Mouse (Mus musculus) embryonic facial prominence, embryonic 13.5 days (tissue): Measurements from ENCODE around the gene Olfr1535. TPM values are rescaled to one million over a fixed set of nuclear protein-coding genes. Genes with fewer than 3 reads are reported as not detected.

Source experiments
- ATAC-seq: fragments of 200-750 bp; cut with Nextera tagmentation; 2 replicates; pipeline ENCODE4 v1.8.0; 2017; ENCODE audit warnings: low read depth; ENCODE audit not compliant: insufficient number of reproducible peaks, insufficient read depth, low FRiP score, low TSS enrichment
- H3K27ac ChIP-seq: fragments of 300-500 bp; sonication (generic); 2 replicates; pipeline ENCODE4 v1.5.1; 2015; ENCODE audit warnings: moderate library complexity, mild to moderate bottlenecking, inconsistent platforms
- H3K27me3 ChIP-seq: fragments of 300-500 bp; sonication (generic); 2 replicates; pipeline ENCODE4 v1.6.1; 2015; ENCODE audit warnings: mild to moderate bottlenecking, inconsistent platforms
- H3K36me3 ChIP-seq: fragments of 300-500 bp; sonication (generic); 2 replicates; pipeline ENCODE4 v1.6.1; 2015; ENCODE audit warnings: mild to moderate bottlenecking, inconsistent platforms
- H3K4me1 ChIP-seq: fragments of 300-500 bp; sonication (generic); 2 replicates; pipeline ENCODE4 v1.6.1; 2015; ENCODE audit warnings: inconsistent platforms
- H3K4me2 ChIP-seq: fragments of 300-500 bp; sonication (generic); 2 replicates; pipeline ENCODE4 v1.6.1; 2015; ENCODE audit warnings: moderate library complexity, mild to moderate bottlenecking, inconsistent platforms
- H3K4me3 ChIP-seq: fragments of 300-500 bp; sonication (generic); 2 replicates; pipeline ENCODE4 v1.5.1; 2015; ENCODE audit warnings: mild to moderate bottlenecking, inconsistent platforms
- H3K9ac ChIP-seq: fragments of 300-500 bp; sonication (generic); 2 replicates; pipeline ENCODE4 v1.6.1; 2015; ENCODE audit warnings: mild to moderate bottlenecking, inconsistent platforms
- H3K9me3 ChIP-seq: fragments of 300-500 bp; sonication (generic); 2 replicates; pipeline ENCODE4 v1.6.1; 2016; ENCODE audit warnings: inconsistent platforms
- WGBS: fragments of 180-500 bp; shearing (Covaris S2); methylation state at CpG from one replicate; pipeline ENCODE4 v1.1.7; 2015; ENCODE audit warnings: mixed read lengths; 5-methylcytosine and 5-hydroxymethylcytosine counted together
- polyA plus RNA-seq: library from polyadenylated mRNA; unstranded; fragments of >200 nt; fragmentation: Nextera tagmentation; extraction: Ambion mirVana; gene quantifications from 2 replicates; pipeline ENCODE4 v1.2.1, GENCODE M21; 2015

Gene Olfr1535
- 0.08 TPM in 1 of 2 replicates, not detected in the other for polyA plus RNA-seq

- Histone ChIP-seq H3K27me3 (no peaks in the 10 kb centered on the region), H3K4me2 (no peak within 1 kb of the TSS), H3K27ac (no peak within 1 kb of the TSS), H3K9ac (no peak within 1 kb of the TSS), H3K36me3 (no peaks in the 10 kb centered on the region), H3K4me1 (no peaks in the 10 kb centered on the region), H3K4me3 (no peak within 1 kb of the TSS), H3K9me3 (no peaks in the 10 kb centered on the region)
- 64% methylated on average over 1 of the region's 1 CpGs for WGBS
- ATAC-seq: no peak
Observed at GRCm38 (mm10) chr13:21559793-21560192, at the start of gene Olfr1535. Gene Olfr1535, minus strand, starts transcription at chr13:21559893.

- no peaks in the 10 kb centered on the region for H3K36me3 ChIP-seq
- WGBS: 60% methylated on average over 2 of the region's 2 CpGs
- H3K27ac ChIP-seq: no peak overlapping the region
- peak; percentile 56; the same call in 1 of the 2 replicates for ATAC-seq
- no peaks in the 10 kb centered on the region for H3K27me3 ChIP-seq
- H3K9ac ChIP-seq: no peak overlapping the region
- no peaks in the 10 kb centered on the region for H3K4me1 ChIP-seq
- H3K4me2 ChIP-seq: no peak overlapping the region
- H3K9me3 ChIP-seq: no peaks in the 10 kb centered on the region
- no peak overlapping the region for H3K4me3 ChIP-seq
Observed at GRCm38 (mm10) chr13:21591618-21592017, 31.9 kb upstream of the Olfr1535 start.

GRCm38 (mm10) chr13:21581659-21582058, 22.0 kb upstream of the Olfr1535 start, which contains the start of gene Olfr1364:
Gene Olfr1364, minus strand, starts transcription at chr13:21581759.
- no peaks in the 10 kb centered on the region for H3K9me3 ChIP-seq
- H3K27me3 ChIP-seq: no peaks in the 10 kb centered on the region
- WGBS: 84% methylated on average over 2 of the region's 2 CpGs

GRCm38 (mm10) chr13:21550416-21551110, 9.1 kb downstream of the Olfr1535 start:
- WGBS: 64% methylated on average over 3 of the region's 3 CpGs
- H3K4me3 ChIP-seq: no peak overlapping the region
- H3K27ac ChIP-seq: no peak overlapping the region
- no peaks in the 10 kb centered on the region for H3K36me3 ChIP-seq
- no peaks in the 10 kb centered on the region for H3K4me1 ChIP-seq
- H3K27me3 ChIP-seq: no peaks in the 10 kb centered on the region
- no peak overlapping the region for H3K9ac ChIP-seq
- ATAC-seq: no peak
- no peaks in the 10 kb centered on the region for H3K9me3 ChIP-seq
- H3K4me2 ChIP-seq: no peak overlapping the region

More at GRCm38 (mm10) chr13:21581659-21582058, 22.0 kb upstream of the Olfr1535 start, which contains the start of gene Olfr1364:
- Histone ChIP-seq H3K9ac (no peak within 1 kb of the TSS), H3K4me3 (no peak within 1 kb of the TSS), H3K4me2 (no peak within 1 kb of the TSS), H3K36me3 (no peaks in the 10 kb centered on the region), H3K27ac (no peak within 1 kb of the TSS), H3K4me1 (no peaks in the 10 kb centered on the region)
- ATAC-seq: no peak

GRCm38 (mm10) chr13:21549487-21549886, 10.2 kb downstream of the Olfr1535 start:
- no peaks in the 10 kb centered on the region for H3K27me3 ChIP-seq
- ATAC-seq: no peak
- no peak overlapping the region for H3K4me3 ChIP-seq
- 83% methylated on average over 3 of the region's 3 CpGs for WGBS
- H3K36me3 ChIP-seq: no peaks in the 10 kb centered on the region
- no peak overlapping the region for H3K9ac ChIP-seq
- no peaks in the 10 kb centered on the region for H3K9me3 ChIP-seq
- no peak overlapping the region for H3K4me2 ChIP-seq
- H3K4me1 ChIP-seq: no peaks in the 10 kb centered on the region
- H3K27ac ChIP-seq: no peak overlapping the region

GRCm38 (mm10) chr13:21542708-21543107, 17.0 kb downstream of the Olfr1535 start, which contains the start of gene Olfr1366:
Gene Olfr1366, minus strand, starts transcription at chr13:21542808.
- ATAC-seq: no peak
- 63% methylated on average over 1 of the region's 1 CpGs for WGBS
- H3K27ac ChIP-seq: no peak within 1 kb of the TSS
- H3K4me2 ChIP-seq: no peak within 1 kb of the TSS
- no peak within 1 kb of the TSS for H3K4me3 ChIP-seq
- H3K36me3 ChIP-seq: no peaks in the 10 kb centered on the region
- no peaks in the 10 kb centered on the region for H3K9me3 ChIP-seq
- no peak within 1 kb of the TSS for H3K9ac ChIP-seq
- H3K27me3 ChIP-seq: no peaks in the 10 kb centered on the region
- H3K4me1 ChIP-seq: no peaks in the 10 kb centered on the region

- Histone ChIP-seq H3K4me3 (peak within 1 kb of the TSS; percentile 83), H3K36me3 (peaks cover 10% of the 10 kb centered on the region), H3K4me2 (peak within 1 kb of the TSS; percentile 72), H3K27ac (peak within 1 kb of the TSS; percentile 97), H3K9me3 (no peaks in the 10 kb centered on the region), H3K27me3 (no peaks in the 10 kb centered on the region; the same call in 1 of the 2 replicates), H3K4me1 (0 out of 2 replicates have a peak, but pooled peaks cover 6% of the 10 kb centered on the region), H3K9ac (peak within 1 kb of the TSS; percentile 98)
- ATAC-seq: peak; percentile 87; the same call in 1 of the 2 replicates
- WGBS: under 1% methylated on average over 39 of the region's 39 CpGs
Observed at GRCm38 (mm10) chr13:21530781-21531201, 28.9 kb downstream of the Olfr1535 start, which contains the start of gene Zkscan8. Gene Zkscan8, minus strand, starts transcription at chr13:21531120.

GRCm38 (mm10) chr13:21530136-21530535, 29.6 kb downstream of the Olfr1535 start:
- 0 out of 2 replicates have a peak, but pooled peaks cover 6% of the 10 kb centered on the region for H3K4me1 ChIP-seq
- H3K36me3 ChIP-seq: peaks cover 15% of the 10 kb centered on the region
- 49% methylated on average over 7 of the region's 7 CpGs for WGBS
- no peak overlapping the region for H3K27ac ChIP-seq
- 0 out of 2 replicates have a peak overlapping the region, but pooled peaks have one; percentile 27 for H3K9ac ChIP-seq
- peak overlapping the region; percentile 72 for H3K4me2 ChIP-seq
- ATAC-seq: no peak
- H3K9me3 ChIP-seq: no peaks in the 10 kb centered on the region
- H3K4me3 ChIP-seq: peak overlapping the region; percentile 83
- H3K27me3 ChIP-seq: no peaks in the 10 kb centered on the region; the same call in 1 of the 2 replicates

GRCm38 (mm10) chr13:21506221-21506649, 53.5 kb downstream of the Olfr1535 start:
- Histone ChIP-seq H3K36me3 (no peaks in the 10 kb centered on the region), H3K4me3 (peak overlapping the region; percentile 60), H3K9ac (peak overlapping the region; percentile 74), H3K27me3 (no peaks in the 10 kb centered on the region), H3K9me3 (no peaks in the 10 kb centered on the region), H3K27ac (peak overlapping the region; percentile 91), H3K4me2 (peak overlapping the region; percentile 59), H3K4me1 (0 out of 2 replicates have a peak, but pooled peaks cover 3% of the 10 kb centered on the region)
- ATAC-seq: peak; percentile 98
- WGBS: under 1% methylated on average over 21 of the region's 21 CpGs

Other genes starting within 250 kb of the Olfr1535 start
- 0.38 and 0.39 TPM in 2 replicates for gene Gpx6, start 247.8 kb downstream of the Olfr1535 start, polyA plus RNA-seq
- gene Olfr1367, start 213.0 kb downstream of the Olfr1535 start, polyA plus RNA-seq: not detected in 2 replicates
- 12.8 and 13.6 TPM in 2 replicates for gene Zscan12, start 197.1 kb downstream of the Olfr1535 start, polyA plus RNA-seq
- gene Zkscan3, start 157.1 kb downstream of the Olfr1535 start, polyA plus RNA-seq: 103 and 108 TPM in 2 replicates
- 3.2 and 4.6 TPM in 2 replicates for gene Pgbd1, start 118.8 kb downstream of the Olfr1535 start, polyA plus RNA-seq
- 36.7 and 40.2 TPM in 2 replicates for gene Zscan26, start 106.2 kb downstream of the Olfr1535 start, polyA plus RNA-seq
- gene Nkapl, start 91.4 kb downstream of the Olfr1535 start, polyA plus RNA-seq: 2.8 and 3.5 TPM in 2 replicates
- gene Zkscan4, start 81.0 kb downstream of the Olfr1535 start, polyA plus RNA-seq: 4.6 and 5.0 TPM in 2 replicates
- gene Gm10065, start 80.5 kb downstream of the Olfr1535 start, polyA plus RNA-seq: not detected in 2 replicates
- 0.53 and 1.0 TPM in 2 replicates for gene AK157302, start 64.7 kb downstream of the Olfr1535 start, polyA plus RNA-seq
- gene Gm11273, start 58.5 kb downstream of the Olfr1535 start, polyA plus RNA-seq: 5.3 and 15.9 TPM in 2 replicates
- 5.2 and 7.5 TPM in 2 replicates for gene Zkscan8, start 28.8 kb downstream of the Olfr1535 start, polyA plus RNA-seq
- gene Olfr1366, start 17.1 kb downstream of the Olfr1535 start, polyA plus RNA-seq: 0.17 and 0.36 TPM in 2 replicates
- gene Olfr1364, start 21.9 kb upstream of the Olfr1535 start, polyA plus RNA-seq: not detected in 2 replicates
- not detected in 2 replicates for gene Olfr1362, start 54.1 kb upstream of the Olfr1535 start, polyA plus RNA-seq
- 0.28 TPM in 1 of 2 replicates, not detected in the other for gene Olfr11, start 82.6 kb upstream of the Olfr1535 start, polyA plus RNA-seq
- gene Olfr1361, start 103.5 kb upstream of the Olfr1535 start, polyA plus RNA-seq: 0.10 TPM in 1 of 2 replicates, not detected in the other
- not detected in 2 replicates for gene Olfr1360, start 117.5 kb upstream of the Olfr1535 start, polyA plus RNA-seq
- gene Olfr1359, start 138.2 kb upstream of the Olfr1535 start, polyA plus RNA-seq: not detected in 2 replicates
- gene Hist1h2bl, start 156.2 kb upstream of the Olfr1535 start, polyA plus RNA-seq: 2.1 and 5.2 TPM in 2 replicates
- 48.1 and 52.2 TPM in 2 replicates for gene Hist1h2ai, start 156.5 kb upstream of the Olfr1535 start, polyA plus RNA-seq
- gene Hist1h3h, start 157.8 kb upstream of the Olfr1535 start, polyA plus RNA-seq: 10.0 and 21.3 TPM in 2 replicates
- gene Hist1h2bm, start 162.2 kb upstream of the Olfr1535 start, polyA plus RNA-seq: 4.2 and 7.3 TPM in 2 replicates
- gene Hist1h4j, start 175.2 kb upstream of the Olfr1535 start, polyA plus RNA-seq: 1.0 and 2.2 TPM in 2 replicates
- gene Hist1h4k, start 190.6 kb upstream of the Olfr1535 start, polyA plus RNA-seq: 3.0 and 6.7 TPM in 2 replicates
- 33.2 and 47.8 TPM in 2 replicates for gene Hist1h2ak, start 193.9 kb upstream of the Olfr1535 start, polyA plus RNA-seq
- 6.2 and 6.6 TPM in 2 replicates for gene Hist1h2bn, start 194.2 kb upstream of the Olfr1535 start, polyA plus RNA-seq
- 30.2 and 32.9 TPM in 2 replicates for gene Hist1h1b, start 220.7 kb upstream of the Olfr1535 start, polyA plus RNA-seq
- 128 and 155 TPM in 2 replicates for gene Hist1h3i, start 223.5 kb upstream of the Olfr1535 start, polyA plus RNA-seq
- 10.9 and 15.4 TPM in 2 replicates for gene Hist1h2an, start 227.3 kb upstream of the Olfr1535 start, polyA plus RNA-seq
- 0.72 and 1.7 TPM in 2 replicates for gene Hist1h2bp, start 227.6 kb upstream of the Olfr1535 start, polyA plus RNA-seq